Mouse (Mus musculus) midbrain, embryonic 16.5 days (tissue): ENCODE measurements around the gene Prg3. TPM values are rescaled to one million over a fixed set of nuclear protein-coding genes. Genes with fewer than 3 reads are reported as not detected.

Experiments
- ATAC-seq: fragments of 200-750 bp; cut with Nextera tagmentation; 2 replicates; pipeline ENCODE4 v1.8.0; 2017; ENCODE audit warnings: moderate TSS enrichment
- H3K27ac ChIP-seq: fragments of 300-500 bp; sonication (generic); 2 replicates; pipeline ENCODE4 v1.5.1; 2014; ENCODE audit warnings: mild to moderate bottlenecking, low read length, mixed read lengths
- H3K27me3 ChIP-seq: fragments of 300-500 bp; sonication (generic); 2 replicates; pipeline ENCODE4 v1.6.1; 2014; ENCODE audit warnings: low read depth, low read length, mixed read lengths; ENCODE audit not compliant: control insufficient read depth, insufficient read depth
- H3K36me3 ChIP-seq: fragments of 300-500 bp; sonication (generic); 2 replicates; pipeline ENCODE4 v1.6.1; 2014; ENCODE audit warnings: mild to moderate bottlenecking, low read length, moderate library complexity, mixed read lengths; ENCODE audit not compliant: control insufficient read depth, insufficient read depth
- H3K4me1 ChIP-seq: fragments of 300-500 bp; sonication (generic); 2 replicates; pipeline ENCODE4 v1.6.1; 2014; ENCODE audit warnings: mild to moderate bottlenecking, low read length, mixed read lengths; ENCODE audit not compliant: control insufficient read depth, insufficient read depth
- H3K4me2 ChIP-seq: fragments of 300-500 bp; sonication (generic); 2 replicates; pipeline ENCODE4 v1.6.1; 2014; ENCODE audit warnings: mild to moderate bottlenecking, low read length, mixed read lengths
- H3K4me3 ChIP-seq: fragments of 300-500 bp; sonication (generic); 2 replicates; pipeline ENCODE4 v1.5.1; 2014; ENCODE audit warnings: low read depth, mild to moderate bottlenecking, low read length, moderate library complexity, mixed read lengths
- H3K9ac ChIP-seq: fragments of 300-500 bp; sonication (generic); 2 replicates; pipeline ENCODE4 v1.6.1; 2014; ENCODE audit warnings: low read depth, low read length, mixed read lengths
- H3K9me3 ChIP-seq: fragments of 300-500 bp; sonication (generic); replicated peaks from 2 replicates; pipeline ENCODE4 v1.6.1; 2014; ENCODE audit warnings: mild to moderate bottlenecking, low read length, mixed read lengths; ENCODE audit not compliant: control insufficient read depth, poor library complexity, severe bottlenecking
- WGBS: fragments of 180-500 bp; shearing (Covaris S2); extraction: QIAGEN DNeasy Blood & Tissue Kit; methylation state at CpG from one replicate; pipeline ENCODE4 v1.1.7; 2014; 5-methylcytosine and 5-hydroxymethylcytosine counted together
- polyA plus RNA-seq: library from polyadenylated mRNA; unstranded; fragments of >200 nt; fragmentation: Nextera tagmentation; extraction: Ambion mirVana; gene quantifications from 2 replicates; pipeline ENCODE4 v1.2.1, GENCODE M21; 2015

Prg3 gene
- not detected in 2 replicates for polyA plus RNA-seq

GRCm38 (mm10) chr2:84987930-84988329, at the start of gene Prg3:
Gene Prg3 (plus strand): TSS chr2:84988215.
- WGBS, result 86% methylated on average over 1 of the region's 1 CpGs
- no peak within 1 kb of the TSS for H3K4me2 ChIP-seq
- H3K9me3 ChIP-seq, result no peaks in the 10 kb centered on the region
- no peaks in the 10 kb centered on the region for H3K36me3 ChIP-seq
- no peaks in the 10 kb centered on the region for H3K27me3 ChIP-seq
- H3K27ac ChIP-seq, result no peak within 1 kb of the TSS
- H3K9ac ChIP-seq, result no peak within 1 kb of the TSS
- no peaks in the 10 kb centered on the region for H3K4me1 ChIP-seq
- ATAC-seq, result no peak
- no peak within 1 kb of the TSS for H3K4me3 ChIP-seq

- Histone ChIP-seq H3K27me3 (no peaks in the 10 kb centered on the region), H3K4me1 (peaks cover 4% of the 10 kb centered on the region), H3K36me3 (no peaks in the 10 kb centered on the region), H3K4me3 (no peak overlapping the region), H3K27ac (no peak overlapping the region), H3K9ac (no peak overlapping the region), H3K4me2 (no peak overlapping the region), H3K9me3 (no peaks in the 10 kb centered on the region)
- 89% methylated on average over 5 of the region's 5 CpGs for WGBS
- ATAC-seq, result no peak
Observed at GRCm38 (mm10) chr2:84938249-84938946, 49.6 kb upstream of the Prg3 start.

GRCm38 (mm10) chr2:84939306-84939705, 48.7 kb upstream of the Prg3 start:
- Histone ChIP-seq H3K36me3 (no peaks in the 10 kb centered on the region), H3K9me3 (no peaks in the 10 kb centered on the region), H3K27ac (no peak overlapping the region), H3K4me1 (peaks cover 4% of the 10 kb centered on the region), H3K27me3 (no peaks in the 10 kb centered on the region), H3K4me2 (no peak overlapping the region), H3K9ac (no peak overlapping the region), H3K4me3 (no peak overlapping the region)
- WGBS, result 97% methylated on average over 3 of the region's 3 CpGs
- ATAC-seq, result no peak

GRCm38 (mm10) chr2:84939711-84940110, 48.3 kb upstream of the Prg3 start:
- H3K4me1 ChIP-seq, result peaks cover 4% of the 10 kb centered on the region
- no peak overlapping the region for H3K4me3 ChIP-seq
- H3K9ac ChIP-seq, result no peak overlapping the region
- H3K4me2 ChIP-seq, result no peak overlapping the region
- no peaks in the 10 kb centered on the region for H3K27me3 ChIP-seq
- no peaks in the 10 kb centered on the region for H3K9me3 ChIP-seq
- WGBS, result 95% methylated on average over 6 of the region's 6 CpGs
- H3K27ac ChIP-seq, result no peak overlapping the region
- ATAC-seq, result no peak
- no peaks in the 10 kb centered on the region for H3K36me3 ChIP-seq

- no peaks in the 10 kb centered on the region for H3K27me3 ChIP-seq
- no peak for ATAC-seq
- no peak overlapping the region for H3K4me3 ChIP-seq
- WGBS, result 86% methylated on average over 2 of the region's 2 CpGs
- no peak overlapping the region for H3K9ac ChIP-seq
- H3K36me3 ChIP-seq, result no peaks in the 10 kb centered on the region
- H3K9me3 ChIP-seq, result no peaks in the 10 kb centered on the region
- H3K4me2 ChIP-seq, result no peak overlapping the region
- H3K27ac ChIP-seq, result no peak overlapping the region
- H3K4me1 ChIP-seq, result peaks cover 4% of the 10 kb centered on the region; the same call in 1 of the 2 replicates
Observed at GRCm38 (mm10) chr2:84941332-84941731, 46.7 kb upstream of the Prg3 start.

- no peaks in the 10 kb centered on the region for H3K36me3 ChIP-seq
- no peak for ATAC-seq
- H3K27me3 ChIP-seq, result no peaks in the 10 kb centered on the region
- H3K9me3 ChIP-seq, result no peaks in the 10 kb centered on the region
- H3K4me1 ChIP-seq, result peaks cover 1% of the 10 kb centered on the region; the same call in 1 of the 2 replicates
- no peak overlapping the region for H3K27ac ChIP-seq
- no peak overlapping the region for H3K9ac ChIP-seq
- no peak overlapping the region for H3K4me2 ChIP-seq
- WGBS, result 85% methylated on average over 4 of the region's 4 CpGs
- H3K4me3 ChIP-seq, result no peak overlapping the region
Observed at GRCm38 (mm10) chr2:84941795-84942194, 46.2 kb upstream of the Prg3 start.

- no peak for ATAC-seq
- H3K9me3 ChIP-seq, result no peaks in the 10 kb centered on the region
- H3K27me3 ChIP-seq, result no peaks in the 10 kb centered on the region
- 89% methylated on average over 3 of the region's 3 CpGs for WGBS
- H3K4me2 ChIP-seq, result no peak overlapping the region
- no peaks in the 10 kb centered on the region for H3K36me3 ChIP-seq
- no peak overlapping the region for H3K9ac ChIP-seq
- H3K27ac ChIP-seq, result no peak overlapping the region
- no peaks in the 10 kb centered on the region for H3K4me1 ChIP-seq
- no peak overlapping the region for H3K4me3 ChIP-seq
Observed at GRCm38 (mm10) chr2:84947154-84947771, 40.8 kb upstream of the Prg3 start.

GRCm38 (mm10) chr2:84948252-84948651, 39.8 kb upstream of the Prg3 start:
- no peaks in the 10 kb centered on the region for H3K4me1 ChIP-seq
- H3K27me3 ChIP-seq, result no peaks in the 10 kb centered on the region
- H3K27ac ChIP-seq, result no peak overlapping the region
- H3K36me3 ChIP-seq, result no peaks in the 10 kb centered on the region
- no peaks in the 10 kb centered on the region for H3K9me3 ChIP-seq
- H3K9ac ChIP-seq, result no peak overlapping the region
- 90% methylated on average over 7 of the region's 7 CpGs for WGBS
- no peak overlapping the region for H3K4me3 ChIP-seq
- no peak overlapping the region for H3K4me2 ChIP-seq
- ATAC-seq, result no peak

GRCm38 (mm10) chr2:84948721-84949120, 39.3 kb upstream of the Prg3 start:
- WGBS, result 83% methylated on average over 2 of the region's 2 CpGs
- ATAC-seq, result no peak
- Histone ChIP-seq H3K9me3 (no peaks in the 10 kb centered on the region), H3K4me3 (no peak overlapping the region), H3K27ac (no peak overlapping the region), H3K4me2 (no peak overlapping the region), H3K36me3 (no peaks in the 10 kb centered on the region), H3K4me1 (no peaks in the 10 kb centered on the region), H3K27me3 (no peaks in the 10 kb centered on the region), H3K9ac (no peak overlapping the region)
